ENCODE assay signal across 8 mouse cellular contexts in the genomic region with DNA sequence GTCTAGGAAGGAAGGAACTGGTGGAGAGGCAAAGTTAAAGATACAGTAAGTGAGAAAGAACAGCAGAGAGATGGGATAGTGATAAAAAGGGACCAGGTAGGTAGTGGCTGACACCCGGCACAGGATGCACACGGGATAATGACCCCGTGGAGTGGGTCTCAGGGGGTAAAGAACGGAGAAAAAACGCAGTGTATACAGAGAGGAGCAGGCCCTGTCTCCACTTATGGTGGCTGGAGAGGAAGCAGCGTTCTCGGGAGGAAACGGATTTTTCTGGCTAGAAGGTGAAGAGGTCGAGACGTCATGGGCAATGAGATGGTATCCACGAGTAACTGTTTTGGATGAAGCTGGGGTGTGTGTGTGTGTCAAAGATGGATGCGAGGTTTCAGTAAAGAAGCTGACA. TPM values are rescaled to one million over a fixed set of nuclear protein-coding genes. Genes with fewer than 3 reads are reported as not detected.
DNase-seq lines count a peak whose midpoint lies in the region; ATAC-seq and TF ChIP-seq lines count a peak whose summit lies in the region.

No protein-coding gene starts in this region.

- H3K4me3 ChIP-seq in lung, postnatal 0 days (ENCODE audit: low read depth, low read length): peak overlapping the region; percentile 12; the same call in 1 of the 2 replicates
- H3K4me3 ChIP-seq in forebrain, embryonic 16.5 days (replicated peaks; ENCODE audit: low read length): no peak overlapping the region
- no peak overlapping the region for H3K4me3 ChIP-seq in limb, embryonic 15.5 days

- H3K27me3 ChIP-seq in lung, postnatal 0 days (replicated peaks; ENCODE audit: insufficient read depth, low read length): no peaks in the 10 kb centered on the region
- no peaks in the 10 kb centered on the region for H3K27me3 ChIP-seq in forebrain, embryonic 16.5 days (replicated peaks; ENCODE audit: control insufficient read depth, insufficient read depth, low read length)
- H3K27me3 ChIP-seq in limb, embryonic 15.5 days: peaks cover 4% of the 10 kb centered on the region; the same call in 1 of the 2 replicates

- peak overlapping the region; percentile 40 for H3K4me2 ChIP-seq in lung, postnatal 0 days (replicated peaks; ENCODE audit: low read depth, low read length)
- H3K4me2 ChIP-seq in forebrain, embryonic 16.5 days (ENCODE audit: low read length): peak overlapping the region; percentile 12; the same call in 1 of the 2 replicates
- peak overlapping the region; percentile 36 for H3K4me2 ChIP-seq in limb, embryonic 15.5 days

- 13% methylated on average over 12 of the region's 12 CpGs for WGBS in lung, postnatal 0 days
- 33% methylated on average over 12 of the region's 12 CpGs for WGBS in forebrain, embryonic 16.5 days
- WGBS in limb, embryonic 15.5 days: 22% methylated on average over 12 of the region's 12 CpGs

- H3K4me1 ChIP-seq in lung, postnatal 0 days (ENCODE audit: insufficient read depth, low read depth, low read length): peaks cover 7% of the 10 kb centered on the region; the same call in 1 of the 2 replicates
- no peaks in the 10 kb centered on the region for H3K4me1 ChIP-seq in forebrain, embryonic 16.5 days (replicated peaks; ENCODE audit: control insufficient read depth, insufficient read depth, low read length)
- H3K4me1 ChIP-seq in limb, embryonic 15.5 days: peaks cover 5% of the 10 kb centered on the region; the same call in 1 of the 2 replicates

- TF ChIP-seq CTCF in lung, postnatal 0 days (IDR thresholded peaks at IDR 0.05): no peak

- no peak for ATAC-seq in lung, postnatal 0 days
- ATAC-seq in forebrain, embryonic 16.5 days: no peak
- no peak for ATAC-seq in limb, embryonic 15.5 days (ENCODE audit: insufficient number of reproducible peaks, low FRiP score, low TSS enrichment, low read depth)
- ATAC-seq in neutrophil, adult 5-6 weeks (ENCODE audit: extremely low read depth, insufficient number of reproducible peaks, low FRiP score, poor library complexity, severe bottlenecking): 0 out of 2 replicates have a peak, but pooled peaks have one; percentile 10

- no peak for TF ChIP-seq EP300 in lung, postnatal 0 days (IDR thresholded peaks at IDR 0.05)

- DNase-seq in lung, postnatal 0 days (ENCODE audit: low spot score): no peak
- no peak for DNase-seq in lung, postnatal 25 days (ENCODE audit: low spot score)
- DNase-seq in cerebellum, adult 18-20 months: no peak
- no peak for DNase-seq in left cerebral cortex, postnatal 10 days (ENCODE audit: extremely low spot score in 1 of 2, low spot score in 2 of 2)
- no peak for DNase-seq in left cerebral cortex, postnatal 4 days

- intact Hi-C loops in left cerebral cortex, postnatal 10 days (cut with DNase I): loop anchor here (5.0 kb wide), 1 partner anchor 94 kb away; no protein-coding TSS in a partner anchor
- intact Hi-C loops in left cerebral cortex, postnatal 4 days (cut with DNase I): no loop called here

- peak overlapping the region; percentile 87 for H3K27ac ChIP-seq in lung, postnatal 0 days (ENCODE audit: low read length)
- no peak overlapping the region for H3K27ac ChIP-seq in forebrain, embryonic 16.5 days (ENCODE audit: low read length)
- H3K27ac ChIP-seq in limb, embryonic 15.5 days: no peak overlapping the region

- no peak overlapping the region for H3K9ac ChIP-seq in lung, postnatal 0 days (replicated peaks; ENCODE audit: low read depth)
- H3K9ac ChIP-seq in forebrain, embryonic 16.5 days (replicated peaks; ENCODE audit: low read depth, low read length): no peak overlapping the region
- no peak overlapping the region for H3K9ac ChIP-seq in limb, embryonic 15.5 days

- no peaks in the 10 kb centered on the region for H3K9me3 ChIP-seq in lung, postnatal 0 days (ENCODE audit: low read length)
- no peaks in the 10 kb centered on the region for H3K9me3 ChIP-seq in forebrain, embryonic 16.5 days (ENCODE audit: control insufficient read depth, low read length)
- H3K9me3 ChIP-seq in limb, embryonic 15.5 days: no peaks in the 10 kb centered on the region

- no peaks in the 10 kb centered on the region for H3K36me3 ChIP-seq in lung, postnatal 0 days (ENCODE audit: insufficient read depth, low read length)
- H3K36me3 ChIP-seq in forebrain, embryonic 16.5 days (ENCODE audit: control insufficient read depth, insufficient read depth): no peaks in the 10 kb centered on the region
- no peaks in the 10 kb centered on the region for H3K36me3 ChIP-seq in limb, embryonic 15.5 days

RNA-seq across cellular contexts. Expression of gene Agps, which starts 55.4 kb away (rescaled TPM):
- 14.2 and 16.4 TPM in 2 replicates for polyA plus RNA-seq in lung, postnatal 0 days (2015; fragmentation: Nextera tagmentation; extraction: Ambion mirVana)
- 26.2 and 26.8 TPM in 2 replicates for polyA plus RNA-seq in forebrain, embryonic 16.5 days (2015; fragmentation: Nextera tagmentation; extraction: Ambion mirVana)
- polyA plus RNA-seq in limb, embryonic 15.5 days (2015; fragmentation: Nextera tagmentation; extraction: Ambion mirVana): 22.3 and 23.3 TPM in 2 replicates
- total RNA-seq in neutrophil, adult 5-6 weeks (2017): 42.1 and 46.0 TPM in 2 replicates
- 10 to 100 TPM; 60.4 to 62.3 TPM for total RNA-seq in left cerebral cortex, postnatal 10 days (2021)
- 10 to 100 TPM; 51.9 to 59.1 TPM for total RNA-seq in left cerebral cortex, postnatal 4 days (2021)
